Mouse (Mus musculus): Measurements from ENCODE around the gene Atad5.

Gene Atad5

GRCm38 (mm10) chr11:80080826-80081728 lies 8.1 kb upstream of the Atad5 start, which contains the start of gene Crlf3:
TSS of gene Crlf3 (minus strand) at chr11:80080991.
- peak; percentile 86 for ATAC-seq (ENCODE audit: insufficient number of reproducible peaks, low FRiP score, low TSS enrichment)

- ATAC-seq (ENCODE audit: insufficient number of reproducible peaks, low FRiP score, low TSS enrichment) = no peak
Measured at GRCm38 (mm10) chr11:80081786-80082319, 7.3 kb upstream of the Atad5 start.

GRCm38 (mm10) chr11:80085356-80086055 lies 3.7 kb upstream of the Atad5 start:
- no peak for ATAC-seq (ENCODE audit: insufficient number of reproducible peaks, low FRiP score, low TSS enrichment)

GRCm38 (mm10) chr11:80086844-80087243 lies 2.4 kb upstream of the Atad5 start:
- 0 out of 2 replicates have a peak, but pooled peaks have one; percentile 45 for ATAC-seq (ENCODE audit: insufficient number of reproducible peaks, low FRiP score, low TSS enrichment)

GRCm38 (mm10) chr11:80089817-80090214 lies 616 bp downstream of the Atad5 start:
- ATAC-seq (ENCODE audit: insufficient number of reproducible peaks, low FRiP score, low TSS enrichment) = no peak; the same call in 1 of the 2 replicates

- ATAC-seq (ENCODE audit: insufficient number of reproducible peaks, low FRiP score, low TSS enrichment) = no peak
Measured at GRCm38 (mm10) chr11:80090555-80091164, 1.5 kb downstream of the Atad5 start.

- ATAC-seq (ENCODE audit: insufficient number of reproducible peaks, low FRiP score, low TSS enrichment) = no peak
Measured at GRCm38 (mm10) chr11:80098444-80099056, 9.3 kb downstream of the Atad5 start.

GRCm38 (mm10) chr11:80101298-80101697 lies 12.1 kb downstream of the Atad5 start:
- no peak for ATAC-seq (ENCODE audit: insufficient number of reproducible peaks, low FRiP score, low TSS enrichment)

GRCm38 (mm10) chr11:80104407-80104806 lies 15.2 kb downstream of the Atad5 start:
- no peak for ATAC-seq (ENCODE audit: insufficient number of reproducible peaks, low FRiP score, low TSS enrichment)

GRCm38 (mm10) chr11:80116411-80116810 lies 27.2 kb downstream of the Atad5 start:
- no peak for ATAC-seq (ENCODE audit: insufficient number of reproducible peaks, low FRiP score, low TSS enrichment)

GRCm38 (mm10) chr11:80132050-80132449 lies 42.9 kb downstream of the Atad5 start:
- ATAC-seq (ENCODE audit: insufficient number of reproducible peaks, low FRiP score, low TSS enrichment) = no peak

- ATAC-seq (ENCODE audit: insufficient number of reproducible peaks, low FRiP score, low TSS enrichment) = no peak
Measured at GRCm38 (mm10) chr11:80134744-80135143, 45.5 kb downstream of the Atad5 start.

- ATAC-seq (ENCODE audit: insufficient number of reproducible peaks, low FRiP score, low TSS enrichment) = no peak
Measured at GRCm38 (mm10) chr11:80135954-80136683, 46.9 kb downstream of the Atad5 start.

GRCm38 (mm10) chr11:80136786-80137185 lies 47.6 kb downstream of the Atad5 start:
- no peak for ATAC-seq (ENCODE audit: insufficient number of reproducible peaks, low FRiP score, low TSS enrichment)

- ATAC-seq (ENCODE audit: insufficient number of reproducible peaks, low FRiP score, low TSS enrichment) = no peak
Measured at GRCm38 (mm10) chr11:80137773-80138172, 48.6 kb downstream of the Atad5 start.

GRCm38 (mm10) chr11:80141825-80142521 lies 52.8 kb downstream of the Atad5 start, which contains the start of gene Tefm:
TSS of gene Tefm (minus strand) at chr11:80142175.
- peak; percentile 87; the same call in 1 of the 2 replicates for ATAC-seq (ENCODE audit: insufficient number of reproducible peaks, low FRiP score, low TSS enrichment)

GRCm38 (mm10) chr11:80142872-80143271 lies 53.7 kb downstream of the Atad5 start:
- no peak for ATAC-seq (ENCODE audit: insufficient number of reproducible peaks, low FRiP score, low TSS enrichment)

- ATAC-seq (ENCODE audit: insufficient number of reproducible peaks, low FRiP score, low TSS enrichment) = no peak
Measured at GRCm38 (mm10) chr11:80145787-80146275, 56.6 kb downstream of the Atad5 start.

- no peak for ATAC-seq (ENCODE audit: insufficient number of reproducible peaks, low FRiP score, low TSS enrichment)
Measured at GRCm38 (mm10) chr11:80147748-80148147, 58.5 kb downstream of the Atad5 start.
